Mouse (Mus musculus): ENCODE measurements around the gene Abcb11. TPM values are rescaled to one million over a fixed set of nuclear protein-coding genes. Genes with fewer than 3 reads are reported as not detected.
"Not testable (repeated sequence)": the region's sequence is repeated elsewhere in the genome, so short reads cannot be mapped to it uniquely, and the experiment has no call there.

The Abcb11 gene
- polyA plus RNA-seq, 1 experiment, result not detected

DNA sequence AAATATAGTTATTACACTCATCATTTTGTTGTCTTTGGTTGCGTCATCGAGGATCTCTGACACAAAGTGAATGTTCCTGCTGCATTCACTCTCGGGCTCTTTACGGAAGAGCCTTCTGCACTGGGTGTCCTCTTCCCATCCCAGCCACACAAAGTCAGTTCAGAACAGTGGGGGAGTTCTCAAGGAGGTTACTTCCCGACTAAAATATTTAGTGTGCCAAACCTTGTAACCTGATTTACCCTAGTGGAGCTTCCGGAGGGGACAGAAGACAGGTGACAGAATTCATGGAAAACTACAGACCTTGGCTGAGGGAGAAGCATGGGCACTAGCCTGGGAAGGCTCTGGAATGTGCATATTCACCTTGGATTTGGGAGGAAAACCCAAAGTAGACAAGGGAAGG, 910 bp downstream of the Abcb11 start:
- TF ChIP-seq E2F4 (IDR thresholded peaks at IDR 0.05; ENCODE audit: insufficient read depth), result no peak
- no peak for TF ChIP-seq MYOG (IDR thresholded peaks at IDR 0.05; ENCODE audit: control insufficient read depth in 1 of 3, insufficient read depth in 1 of 3, insufficient read length in 2 of 3, low read depth in 2 of 3)
- no peak for TF ChIP-seq POLR2AphosphoS2 (IDR thresholded peaks at IDR 0.05; ENCODE audit: insufficient read length, low read depth)
- TF ChIP-seq SRF (IDR thresholded peaks at IDR 0.05; ENCODE audit: control insufficient read depth, insufficient read length, low read depth), result no peak
- H3K4me2 ChIP-seq (ENCODE audit: low read depth), result no peak overlapping the region
- H3K36me3 ChIP-seq (ENCODE audit: control insufficient read depth, insufficient read depth), result no peaks in the 10 kb centered on the region
- no peaks in the 10 kb centered on the region for H3K27me3 ChIP-seq (ENCODE audit: control insufficient read depth, insufficient read depth, insufficient read length)
- no peak overlapping the region for H3ac ChIP-seq (ENCODE audit: control insufficient read depth, insufficient read length)
- no peak overlapping the region for H3K4me3 ChIP-seq
- no peaks in the 10 kb centered on the region for H3K79me2 ChIP-seq (ENCODE audit: control insufficient read depth, insufficient read depth)

GRCm38 (mm10) chr2:69331523-69331922, 10.9 kb downstream of the Abcb11 start:
- not testable (repeated sequence) for H3K36me3 ChIP-seq (ENCODE audit: control insufficient read depth, insufficient read depth); H3K4me2 ChIP-seq (ENCODE audit: low read depth)

DNA sequence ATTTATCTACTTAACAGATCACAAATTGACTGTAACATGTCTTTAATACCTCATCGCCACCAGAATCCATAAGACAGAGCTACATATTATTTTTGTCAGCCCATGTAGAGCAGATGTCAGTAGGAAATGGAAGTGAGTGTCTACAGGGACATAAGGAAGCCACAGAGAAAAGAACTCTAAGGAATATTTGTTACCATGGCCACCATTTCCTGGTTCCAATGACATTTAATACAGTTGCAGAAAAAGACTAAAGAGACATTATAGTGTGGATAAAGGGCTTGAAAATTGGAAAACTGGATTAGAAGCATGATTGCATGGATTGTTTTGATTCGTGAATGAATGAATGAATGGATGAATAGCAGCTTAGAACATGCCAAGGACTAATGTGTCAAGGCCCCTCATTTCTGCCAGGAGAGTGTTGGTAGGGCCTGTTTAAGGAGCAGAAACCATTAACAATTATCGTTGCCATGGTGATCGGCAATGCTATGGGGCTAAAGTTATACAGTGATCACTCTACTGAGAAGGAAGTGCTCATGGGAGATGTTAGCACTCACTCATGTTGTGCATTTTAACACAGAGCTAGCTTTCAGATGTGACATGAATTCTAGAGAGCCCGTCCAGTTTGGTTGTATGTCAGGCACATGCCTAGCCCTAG, 13.8 kb downstream of the Abcb11 start:
- no peak overlapping the region for H3K4me3 ChIP-seq
- no peaks in the 10 kb centered on the region for H3K79me2 ChIP-seq (ENCODE audit: control insufficient read depth, insufficient read depth)
- H3ac ChIP-seq (ENCODE audit: control insufficient read depth, insufficient read length), result no peak overlapping the region
- TF ChIP-seq MYOD1 (IDR thresholded peaks at IDR 0.05; ENCODE audit: control insufficient read depth in 1 of 3, insufficient read length in 2 of 3, low read depth in 2 of 3) (no peak), MYOG (IDR thresholded peaks at IDR 0.05; ENCODE audit: control insufficient read depth in 1 of 3, insufficient read depth in 1 of 3, insufficient read length in 2 of 3, low read depth in 2 of 3) (no peak), USF1 (IDR thresholded peaks at IDR 0.05; ENCODE audit: low read depth) (no peak), MAX (IDR thresholded peaks at IDR 0.05; ENCODE audit: low read depth) (no peak), TCF12 (IDR thresholded peaks at IDR 0.05; ENCODE audit: insufficient read depth, poor library complexity, severe bottlenecking) (no peak), REST (IDR thresholded peaks at IDR 0.05; ENCODE audit: insufficient read depth, insufficient read length) (no peak), POLR2AphosphoS2 (IDR thresholded peaks at IDR 0.05; ENCODE audit: insufficient read length, low read depth) (no peak), CEBPB (IDR thresholded peaks at IDR 0.05; ENCODE audit: insufficient read depth, poor library complexity, severe bottlenecking) (no peak), E2F4 (IDR thresholded peaks at IDR 0.05; ENCODE audit: insufficient read depth) (no peak), SRF (IDR thresholded peaks at IDR 0.05; ENCODE audit: control insufficient read depth, insufficient read length, low read depth) (no peak), TCF3 (IDR thresholded peaks at IDR 0.05; ENCODE audit: insufficient read length, low read depth) (no peak), POLR2A (IDR thresholded peaks at IDR 0.05; ENCODE audit: insufficient read length, low read depth) (no peak)
- no peaks in the 10 kb centered on the region for H3K36me3 ChIP-seq (ENCODE audit: control insufficient read depth, insufficient read depth)
- H3K27me3 ChIP-seq (ENCODE audit: control insufficient read depth, insufficient read depth, insufficient read length), result no peaks in the 10 kb centered on the region
- H3K4me2 ChIP-seq (ENCODE audit: low read depth), result no peak overlapping the region

More at GRCm38 (mm10) chr2:69331523-69331922, 10.9 kb downstream of the Abcb11 start:
- not testable (repeated sequence) for H3K79me2 ChIP-seq (ENCODE audit: control insufficient read depth, insufficient read depth); H3K27me3 ChIP-seq (ENCODE audit: control insufficient read depth, insufficient read depth, insufficient read length); H3K4me3 ChIP-seq; H3ac ChIP-seq (ENCODE audit: control insufficient read depth, insufficient read length)

DNA sequence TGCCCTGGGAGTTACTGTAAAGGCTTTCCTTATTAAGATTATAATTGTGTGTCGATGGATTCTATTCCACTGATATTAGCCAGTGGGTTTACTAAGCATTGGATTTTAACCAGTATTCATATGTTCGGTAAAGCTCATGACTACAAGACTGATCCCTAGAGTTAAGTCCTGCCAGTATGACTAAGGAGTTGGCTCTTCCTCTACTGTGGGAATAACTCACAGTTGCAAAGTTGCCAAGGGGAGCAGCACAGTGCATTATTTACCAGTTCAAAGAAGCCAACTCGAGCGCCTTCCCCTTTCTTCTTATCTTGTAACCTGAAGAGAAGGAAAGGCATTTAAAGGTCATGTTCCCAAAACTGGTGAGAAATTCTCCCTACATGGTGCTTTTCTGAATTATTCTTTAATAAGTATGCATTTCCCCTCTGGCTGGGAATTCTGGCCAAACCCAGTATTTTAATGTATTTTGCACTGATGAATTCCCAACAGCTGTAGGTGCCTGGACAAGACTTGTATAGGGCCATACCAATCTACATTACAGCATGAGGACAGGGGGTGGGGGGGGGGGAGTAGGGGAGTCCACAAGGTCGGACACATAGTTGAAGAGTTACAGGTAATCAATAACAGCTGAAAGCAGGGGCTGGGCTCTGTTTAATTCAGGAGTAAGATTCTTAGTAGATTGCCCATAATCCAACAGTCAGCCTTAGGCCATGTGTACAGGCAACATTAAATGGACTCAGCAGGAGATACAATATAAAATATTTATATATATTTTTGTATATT, 17.3 kb downstream of the Abcb11 start:
- H3K79me2 ChIP-seq (ENCODE audit: control insufficient read depth, insufficient read depth), result no peaks in the 10 kb centered on the region
- H3K27me3 ChIP-seq (ENCODE audit: control insufficient read depth, insufficient read depth, insufficient read length), result no peaks in the 10 kb centered on the region
- H3K36me3 ChIP-seq (ENCODE audit: control insufficient read depth, insufficient read depth), result no peaks in the 10 kb centered on the region
- no peak overlapping the region for H3K4me3 ChIP-seq
- no peak overlapping the region for H3ac ChIP-seq (ENCODE audit: control insufficient read depth, insufficient read length)
- TF ChIP-seq E2F4 (IDR thresholded peaks at IDR 0.05; ENCODE audit: insufficient read depth) (no peak), TCF12 (IDR thresholded peaks at IDR 0.05; ENCODE audit: insufficient read depth, poor library complexity, severe bottlenecking) (no peak), REST (IDR thresholded peaks at IDR 0.05; ENCODE audit: insufficient read depth, insufficient read length) (no peak), CEBPB (IDR thresholded peaks at IDR 0.05; ENCODE audit: insufficient read depth, poor library complexity, severe bottlenecking) (no peak), TCF3 (IDR thresholded peaks at IDR 0.05; ENCODE audit: insufficient read length, low read depth) (no peak), MYOG (IDR thresholded peaks at IDR 0.05; ENCODE audit: control insufficient read depth in 1 of 3, insufficient read depth in 1 of 3, insufficient read length in 2 of 3, low read depth in 2 of 3) (no peak), MAX (IDR thresholded peaks at IDR 0.05; ENCODE audit: low read depth) (no peak), POLR2AphosphoS2 (IDR thresholded peaks at IDR 0.05; ENCODE audit: insufficient read length, low read depth) (no peak), SRF (IDR thresholded peaks at IDR 0.05; ENCODE audit: control insufficient read depth, insufficient read length, low read depth) (no peak), POLR2A (IDR thresholded peaks at IDR 0.05; ENCODE audit: insufficient read length, low read depth) (no peak), USF1 (IDR thresholded peaks at IDR 0.05; ENCODE audit: low read depth) (no peak), MYOD1 (IDR thresholded peaks at IDR 0.05; ENCODE audit: control insufficient read depth in 1 of 3, insufficient read length in 2 of 3, low read depth in 2 of 3) (no peak)
- H3K4me2 ChIP-seq (ENCODE audit: low read depth), result no peak overlapping the region

- H3K27me3 ChIP-seq (ENCODE audit: control insufficient read depth, insufficient read depth, insufficient read length), result no peaks in the 10 kb centered on the region
- TF ChIP-seq TCF3 (IDR thresholded peaks at IDR 0.05; ENCODE audit: insufficient read length, low read depth) (no peak), TCF12 (IDR thresholded peaks at IDR 0.05; ENCODE audit: insufficient read depth, poor library complexity, severe bottlenecking) (no peak), REST (IDR thresholded peaks at IDR 0.05; ENCODE audit: insufficient read depth, insufficient read length) (no peak), E2F4 (IDR thresholded peaks at IDR 0.05; ENCODE audit: insufficient read depth) (no peak), USF1 (IDR thresholded peaks at IDR 0.05; ENCODE audit: low read depth) (no peak), POLR2AphosphoS2 (IDR thresholded peaks at IDR 0.05; ENCODE audit: insufficient read length, low read depth) (no peak), SRF (IDR thresholded peaks at IDR 0.05; ENCODE audit: control insufficient read depth, insufficient read length, low read depth) (no peak), MYOD1 (IDR thresholded peaks at IDR 0.05; ENCODE audit: control insufficient read depth in 1 of 3, insufficient read length in 2 of 3, low read depth in 2 of 3) (no peak), MYOG (IDR thresholded peaks at IDR 0.05; ENCODE audit: control insufficient read depth in 1 of 3, insufficient read depth in 1 of 3, insufficient read length in 2 of 3, low read depth in 2 of 3) (no peak), CEBPB (IDR thresholded peaks at IDR 0.05; ENCODE audit: insufficient read depth, poor library complexity, severe bottlenecking) (no peak), MAX (IDR thresholded peaks at IDR 0.05; ENCODE audit: low read depth) (no peak)
- H3K79me2 ChIP-seq (ENCODE audit: control insufficient read depth, insufficient read depth), result no peaks in the 10 kb centered on the region
- no peak overlapping the region for H3K4me2 ChIP-seq (ENCODE audit: low read depth)
- no peaks in the 10 kb centered on the region for H3K36me3 ChIP-seq (ENCODE audit: control insufficient read depth, insufficient read depth)
- H3K4me3 ChIP-seq, result no peak overlapping the region
- H3ac ChIP-seq (ENCODE audit: control insufficient read depth, insufficient read length), result no peak overlapping the region
Measured at GRCm38 (mm10) chr2:69323018-69323417, 19.4 kb downstream of the Abcb11 start.
